In the genomic region with DNA sequence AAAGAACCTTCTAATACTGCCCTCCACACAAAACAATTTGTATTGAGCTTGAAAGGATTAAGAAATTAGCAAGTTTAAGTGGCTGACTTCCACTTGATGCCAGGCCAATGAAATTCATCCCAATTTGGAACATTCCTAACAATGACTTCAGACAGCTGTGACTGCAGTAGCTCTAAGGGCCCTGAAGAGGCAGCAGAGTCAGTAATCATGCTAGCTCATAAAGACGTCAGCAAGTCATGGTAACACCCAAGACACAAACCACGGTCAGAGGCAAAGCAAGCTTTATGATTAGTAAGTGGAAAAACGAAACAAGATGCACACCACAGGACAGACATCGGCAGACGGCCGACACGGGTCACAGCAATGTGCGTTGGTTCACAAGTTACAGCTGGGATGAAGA, we compare ENCODE assay signal across 8 mouse cellular contexts.
DNase-seq lines count a peak whose midpoint lies in the region; ATAC-seq lines count a peak whose summit lies in the region.

No protein-coding gene starts in this region.

- H3K27me3 ChIP-seq in heart, embryonic 10.5 days (ENCODE audit: insufficient read depth, poor library complexity, severe bottlenecking), result no peaks in the 10 kb centered on the region
- no peaks in the 10 kb centered on the region for H3K27me3 ChIP-seq in forebrain, embryonic 13.5 days
- no peaks in the 10 kb centered on the region for H3K27me3 ChIP-seq in limb, embryonic 13.5 days
- no peaks in the 10 kb centered on the region for H3K27me3 ChIP-seq in neural tube, embryonic 15.5 days (replicated peaks)

- H3K4me2 ChIP-seq in forebrain, embryonic 13.5 days, result no peak overlapping the region
- H3K4me2 ChIP-seq in limb, embryonic 13.5 days (replicated peaks), result peak overlapping the region; percentile 64
- peak overlapping the region; percentile 26 for H3K4me2 ChIP-seq in neural tube, embryonic 15.5 days

- no peaks in the 10 kb centered on the region for H3K9me3 ChIP-seq in heart, embryonic 10.5 days
- H3K9me3 ChIP-seq in forebrain, embryonic 13.5 days (replicated peaks), result no peaks in the 10 kb centered on the region
- H3K9me3 ChIP-seq in limb, embryonic 13.5 days, result no peaks in the 10 kb centered on the region
- no peaks in the 10 kb centered on the region for H3K9me3 ChIP-seq in neural tube, embryonic 15.5 days (replicated peaks)

- H3K4me1 ChIP-seq in heart, embryonic 10.5 days, result 0 out of 2 replicates have a peak, but pooled peaks cover 5% of the 10 kb centered on the region
- no peaks in the 10 kb centered on the region for H3K4me1 ChIP-seq in forebrain, embryonic 13.5 days
- H3K4me1 ChIP-seq in limb, embryonic 13.5 days, result 0 out of 2 replicates have a peak, but pooled peaks cover 3% of the 10 kb centered on the region
- peaks cover 7% of the 10 kb centered on the region; the same call in 1 of the 2 replicates for H3K4me1 ChIP-seq in neural tube, embryonic 15.5 days

- DNase-seq in heart, adult 11 months, result peak; percentile 95
- no peak for DNase-seq in heart, embryonic 10.5 days (ENCODE audit: low spot score)
- DNase-seq in R1 (ENCODE audit: low read depth, low spot score), result peak; percentile 77
- DNase-seq in kidney, adult 8-10 months, result peak; percentile 18 to 34
- DNase-seq in B cell, adult 2 months, result no peak

- H3K9ac ChIP-seq in forebrain, embryonic 13.5 days, result no peak overlapping the region
- H3K9ac ChIP-seq in limb, embryonic 13.5 days, result no peak overlapping the region
- H3K9ac ChIP-seq in neural tube, embryonic 15.5 days (replicated peaks), result no peak overlapping the region

- H3K36me3 ChIP-seq in heart, embryonic 10.5 days, result no peaks in the 10 kb centered on the region
- peaks cover 16% of the 10 kb centered on the region; the same call in 1 of the 2 replicates for H3K36me3 ChIP-seq in forebrain, embryonic 13.5 days (ENCODE audit: poor library complexity, severe bottlenecking)
- no peaks in the 10 kb centered on the region for H3K36me3 ChIP-seq in limb, embryonic 13.5 days
- no peaks in the 10 kb centered on the region for H3K36me3 ChIP-seq in neural tube, embryonic 15.5 days

- no peak overlapping the region for H3K27ac ChIP-seq in heart, embryonic 10.5 days
- no peak overlapping the region for H3K27ac ChIP-seq in forebrain, embryonic 13.5 days
- H3K27ac ChIP-seq in limb, embryonic 13.5 days, result no peak overlapping the region
- H3K27ac ChIP-seq in neural tube, embryonic 15.5 days (replicated peaks), result peak overlapping the region; percentile 20; the same call in 1 of the 2 replicates

- no peak overlapping the region for H3K4me3 ChIP-seq in heart, embryonic 10.5 days
- H3K4me3 ChIP-seq in forebrain, embryonic 13.5 days, result no peak overlapping the region
- peak overlapping the region; percentile 40 for H3K4me3 ChIP-seq in limb, embryonic 13.5 days
- no peak overlapping the region for H3K4me3 ChIP-seq in neural tube, embryonic 15.5 days (replicated peaks)

- peak; percentile 92 for ATAC-seq in forebrain, embryonic 13.5 days
- ATAC-seq in limb, embryonic 13.5 days (ENCODE audit: low FRiP score, low read depth), result peak; percentile 87; the same call in 1 of the 2 replicates
- peak; percentile 82 for ATAC-seq in neural tube, embryonic 15.5 days (ENCODE audit: low FRiP score)

- WGBS in heart, embryonic 10.5 days, result 74% methylated on average over 8 of the region's 8 CpGs
- 67% methylated on average over 8 of the region's 8 CpGs for WGBS in forebrain, embryonic 13.5 days
- WGBS in limb, embryonic 13.5 days, result 9% methylated on average over 8 of the region's 8 CpGs
- WGBS in neural tube, embryonic 15.5 days, result 62% methylated on average over 8 of the region's 8 CpGs

Comparison
In these comparisons a context has a peak if more than half of its experiments do, and no peak if none do; other contexts are left out.
1. DNase-seq: peak in heart, adult 11 months (single experiment), R1 (single experiment) and kidney, adult 8-10 months (2 of 2); none in heart, embryonic 10.5 days (single experiment) and B cell, adult 2 months (0 of 2).
2. Peak in every context shown above with its lines, with median percentiles within 50 percentile points of each other: ATAC-seq.